Mouse (Mus musculus) heart, postnatal 25 days (tissue): ENCODE results near the gene Pitpnm3. TPM values are rescaled to one million over a fixed set of nuclear protein-coding genes. Genes with fewer than 3 reads are reported as not detected.
A peak's percentile ranks its signal among the peaks of the same experiment; 100 is the strongest.

ENCODE experiments used
- DNase-seq: peaks from one replicate; pipeline ENCODE4 v3.0.0; 2022; ENCODE audit warnings: low spot score
- intact Hi-C: fragments of 180-260 bp; cut with DNase I; formaldehyde crosslinking; loops from one replicate; pipeline ENCODE4 v1.15.1; 2025
- total RNA-seq, 2 experiments: library from RNA; stranded (reverse); gene quantifications; 2 replicates each; pipeline ENCODE4 v1.2.3; 2021

The Pitpnm3 gene
- total RNA-seq, 2 experiments from 2014 or later = 1.6 to 1.8 TPM

- intact Hi-C loops = no loop called here
- no peak for DNase-seq
Measured at GRCm38 (mm10) chr11:72057166-72057565, 78.4 kb downstream of the Pitpnm3 start.

GRCm38 (mm10) chr11:72055176-72055575 is 80.4 kb downstream of the Pitpnm3 start:
- DNase-seq = no peak
- intact Hi-C loops = no loop called here

GRCm38 (mm10) chr11:72052636-72053035 is 82.9 kb downstream of the Pitpnm3 start:
- DNase-seq = peak; percentile 32
- intact Hi-C loops = loop anchor here (2.0 to 5.0 kb wide), 2 partner anchors 94 to 155 kb away; partner anchors contain the start of genes 4933427D14Rik, Gm43951 and Txndc17

- intact Hi-C loops = loop anchor here (2.0 to 5.0 kb wide), 2 partner anchors 95 to 155 kb away; partner anchors contain the start of genes 4933427D14Rik, Gm43951 and Txndc17
- DNase-seq = no peak
Measured at GRCm38 (mm10) chr11:72052221-72052620, 83.4 kb downstream of the Pitpnm3 start.

GRCm38 (mm10) chr11:72050895-72051858 is 84.4 kb downstream of the Pitpnm3 start:
- intact Hi-C loops = loop anchor here (5.0 kb wide), 1 partner anchor 156 kb away; the partner anchor contains the start of genes 4933427D14Rik, Gm43951 and Txndc17
- DNase-seq = no peak

GRCm38 (mm10) chr11:72050168-72050894 is 85.2 kb downstream of the Pitpnm3 start:
- no peak for DNase-seq
- intact Hi-C loops = loop anchor here (5.0 kb wide), 1 partner anchor 157 kb away; the partner anchor contains the start of genes 4933427D14Rik, Gm43951 and Txndc17

GRCm38 (mm10) chr11:72049171-72049759 is 86.3 kb downstream of the Pitpnm3 start:
- no peak for DNase-seq
- intact Hi-C loops = no loop called here

- intact Hi-C loops = no loop called here
- no peak for DNase-seq
Measured at GRCm38 (mm10) chr11:72048730-72049129, 86.8 kb downstream of the Pitpnm3 start.

GRCm38 (mm10) chr11:72044231-72044630 is 91.3 kb downstream of the Pitpnm3 start:
- intact Hi-C loops = no loop called here
- no peak for DNase-seq

GRCm38 (mm10) chr11:72042631-72043030 is 92.9 kb downstream of the Pitpnm3 start:
- DNase-seq = no peak

GRCm38 (mm10) chr11:72041768-72042607 is 93.6 kb downstream of the Pitpnm3 start, which contains the start of gene Pimreg:
Pimreg (plus strand) TSS chr11:72042032.
- intact Hi-C loops = no loop called here
- peak; percentile 82 for DNase-seq

More at GRCm38 (mm10) chr11:72042631-72043030, 92.9 kb downstream of the Pitpnm3 start:
- intact Hi-C loops = no loop called here

- intact Hi-C loops = no loop called here
- no peak for DNase-seq
Measured at GRCm38 (mm10) chr11:72041290-72041767, 94.2 kb downstream of the Pitpnm3 start.

GRCm38 (mm10) chr11:72039599-72040386 is 95.8 kb downstream of the Pitpnm3 start:
- intact Hi-C loops = loop anchor here (5.0 kb wide), 1 partner anchor 702 kb away; no protein-coding TSS in a partner anchor
- DNase-seq = no peak

- no peak for DNase-seq
- intact Hi-C loops = loop anchor here (5.0 kb wide), 1 partner anchor 701 kb away; no protein-coding TSS in a partner anchor
Measured at GRCm38 (mm10) chr11:72037996-72038395, 97.6 kb downstream of the Pitpnm3 start.

GRCm38 (mm10) chr11:72037409-72037808 is 98.2 kb downstream of the Pitpnm3 start, which contains the start of gene Aipl1:
Aipl1 (minus strand) TSS chr11:72037509.
- intact Hi-C loops = loop anchor here (5.0 kb wide), 1 partner anchor 700 kb away; no protein-coding TSS in a partner anchor
- DNase-seq = no peak

GRCm38 (mm10) chr11:72032589-72032988 is 103.0 kb downstream of the Pitpnm3 start:
- intact Hi-C loops = no loop called here
- DNase-seq = no peak

- intact Hi-C loops = no loop called here
- DNase-seq = no peak
Measured at GRCm38 (mm10) chr11:72032091-72032490, 103.5 kb downstream of the Pitpnm3 start.

GRCm38 (mm10) chr11:72031353-72031752 is 104.2 kb downstream of the Pitpnm3 start:
- intact Hi-C loops = no loop called here
- no peak for DNase-seq
